Mouse (Mus musculus) heart, embryonic 12.5 days (tissue): Measurements from ENCODE around the gene Ncoa4. TPM values are rescaled to one million over a fixed set of nuclear protein-coding genes. Genes with fewer than 3 reads are reported as not detected.
A peak's percentile ranks its signal among the peaks of the same experiment; 100 is the strongest.
"Not testable (repeated sequence)": the region's sequence is repeated elsewhere in the genome, so short reads cannot be mapped to it uniquely, and the experiment has no call there.

Experiments used
- ATAC-seq: fragments of 200-750 bp; cut with Nextera tagmentation; 2 replicates; pipeline ENCODE4 v1.8.0; 2017; ENCODE audit warnings: moderate TSS enrichment, moderate library complexity; ENCODE audit not compliant: insufficient number of reproducible peaks, low FRiP score
- H3K27ac ChIP-seq: fragments of 300-500 bp; sonication (generic); 2 replicates; pipeline ENCODE4 v1.5.1; 2016; ENCODE audit warnings: mild to moderate bottlenecking, moderate library complexity; ENCODE audit not compliant: poor library complexity, severe bottlenecking
- H3K27me3 ChIP-seq: fragments of 300-500 bp; sonication (generic); replicated peaks from 2 replicates; pipeline ENCODE4 v1.6.1; 2016; ENCODE audit warnings: mild to moderate bottlenecking, moderate library complexity
- H3K36me3 ChIP-seq: fragments of 300-500 bp; sonication (generic); 2 replicates; pipeline ENCODE4 v1.6.1; 2016; ENCODE audit warnings: mild to moderate bottlenecking, moderate library complexity
- H3K4me1 ChIP-seq: fragments of 300-500 bp; sonication (generic); replicated peaks from 2 replicates; pipeline ENCODE4 v1.6.1; 2016; ENCODE audit warnings: mild to moderate bottlenecking
- H3K4me2 ChIP-seq: fragments of 300-500 bp; sonication (generic); 2 replicates; pipeline ENCODE4 v1.6.1; 2016; ENCODE audit warnings: mild to moderate bottlenecking, moderate library complexity
- H3K4me3 ChIP-seq: fragments of 300-500 bp; sonication (generic); 2 replicates; pipeline ENCODE4 v1.5.1; 2016; ENCODE audit warnings: mild to moderate bottlenecking
- H3K9ac ChIP-seq: fragments of 300-500 bp; sonication (generic); 2 replicates; pipeline ENCODE4 v1.6.1; 2016; ENCODE audit warnings: mild to moderate bottlenecking, moderate library complexity
- H3K9me3 ChIP-seq: fragments of 300-500 bp; sonication (generic); replicated peaks from 2 replicates; pipeline ENCODE4 v1.6.1; 2016; ENCODE audit warnings: mild to moderate bottlenecking, moderate library complexity
- WGBS: fragments of 180-500 bp; shearing (Covaris S2); methylation state at CpG from one replicate; pipeline ENCODE4 v1.1.7; 2016; 5-methylcytosine and 5-hydroxymethylcytosine counted together
- polyA plus RNA-seq: library from polyadenylated mRNA; unstranded; fragments of >200 nt; fragmentation: Nextera tagmentation; extraction: Ambion mirVana; gene quantifications from 2 replicates; pipeline ENCODE4 v1.2.1, GENCODE M21; 2016

The Ncoa4 gene
- polyA plus RNA-seq, 1 experiment from 2014 or later: 146 TPM

- WGBS: 82% methylated on average over 2 of the region's 2 CpGs
- Histone ChIP-seq H3K27me3 (no peaks in the 10 kb centered on the region), H3K4me1 (no peaks in the 10 kb centered on the region), H3K4me2 (no peak overlapping the region), H3K36me3 (peaks cover 41% of the 10 kb centered on the region), H3K27ac (no peak overlapping the region), H3K9me3 (no peaks in the 10 kb centered on the region), H3K4me3 (no peak overlapping the region), H3K9ac (no peak overlapping the region)
- peak; percentile 61; the same call in 1 of the 2 replicates for ATAC-seq
Observed at GRCm38 (mm10) chr14:32175310-32175709, 15.6 kb downstream of the Ncoa4 start.

- H3K36me3 ChIP-seq: peaks cover 46% of the 10 kb centered on the region
- H3K9ac ChIP-seq, H3K4me1 ChIP-seq, H3K4me2 ChIP-seq, H3K4me3 ChIP-seq, H3K9me3 ChIP-seq, ATAC-seq, H3K27ac ChIP-seq, H3K27me3 ChIP-seq: not testable (repeated sequence)
- WGBS: 80% methylated on average over 5 of the region's 5 CpGs
Observed at GRCm38 (mm10) chr14:32176590-32176989, 16.9 kb downstream of the Ncoa4 start.

- Histone ChIP-seq H3K9ac (no peak overlapping the region), H3K36me3 (peaks cover 51% of the 10 kb centered on the region), H3K27ac (no peak overlapping the region), H3K4me1 (no peaks in the 10 kb centered on the region), H3K4me3 (no peak overlapping the region), H3K9me3 (no peaks in the 10 kb centered on the region), H3K4me2 (no peak overlapping the region), H3K27me3 (no peaks in the 10 kb centered on the region)
- WGBS: 76% methylated on average over 10 of the region's 10 CpGs
- ATAC-seq: no peak
Observed at GRCm38 (mm10) chr14:32179393-32180195, 19.9 kb downstream of the Ncoa4 start.

GRCm38 (mm10) chr14:32180861-32181260, 21.2 kb downstream of the Ncoa4 start:
- Histone ChIP-seq H3K27me3 (no peaks in the 10 kb centered on the region), H3K4me1 (no peaks in the 10 kb centered on the region), H3K27ac (no peak overlapping the region), H3K4me2 (no peak overlapping the region), H3K9ac (no peak overlapping the region), H3K36me3 (peaks cover 54% of the 10 kb centered on the region), H3K9me3 (no peaks in the 10 kb centered on the region), H3K4me3 (no peak overlapping the region)
- ATAC-seq: no peak
- WGBS: 85% methylated on average over 6 of the region's 6 CpGs

- Histone ChIP-seq H3K4me2 (no peak overlapping the region), H3K36me3 (peaks cover 78% of the 10 kb centered on the region), H3K27ac (no peak overlapping the region), H3K4me1 (no peaks in the 10 kb centered on the region), H3K9me3 (no peaks in the 10 kb centered on the region), H3K27me3 (no peaks in the 10 kb centered on the region), H3K4me3 (no peak overlapping the region), H3K9ac (no peak overlapping the region)
- no peak for ATAC-seq
- 97% methylated on average over 4 of the region's 4 CpGs for WGBS
Observed at GRCm38 (mm10) chr14:32183846-32184245, 24.2 kb downstream of the Ncoa4 start.

- H3K4me2 ChIP-seq: no peak overlapping the region
- peaks cover 67% of the 10 kb centered on the region for H3K36me3 ChIP-seq
- H3K9me3 ChIP-seq: no peaks in the 10 kb centered on the region
- H3K4me3 ChIP-seq: no peak overlapping the region
- H3K27me3 ChIP-seq: no peaks in the 10 kb centered on the region
- ATAC-seq: no peak
- no peak overlapping the region for H3K27ac ChIP-seq
- H3K9ac ChIP-seq: no peak overlapping the region
- 0 out of 2 replicates have a peak, but pooled peaks cover 3% of the 10 kb centered on the region for H3K4me1 ChIP-seq
- WGBS: 80% methylated on average over 6 of the region's 6 CpGs
Observed at GRCm38 (mm10) chr14:32190627-32191391, 31.1 kb downstream of the Ncoa4 start.

- 0 out of 2 replicates have a peak, but pooled peaks cover 3% of the 10 kb centered on the region for H3K4me1 ChIP-seq
- no peak overlapping the region for H3K27ac ChIP-seq
- no peaks in the 10 kb centered on the region for H3K27me3 ChIP-seq
- H3K4me3 ChIP-seq: no peak overlapping the region
- 60% methylated on average over 5 of the region's 5 CpGs for WGBS
- H3K9me3 ChIP-seq: no peaks in the 10 kb centered on the region
- H3K4me2 ChIP-seq: no peak overlapping the region
- ATAC-seq: no peak
- peaks cover 66% of the 10 kb centered on the region for H3K36me3 ChIP-seq
- no peak overlapping the region for H3K9ac ChIP-seq
Observed at GRCm38 (mm10) chr14:32191926-32192325, 32.3 kb downstream of the Ncoa4 start.

GRCm38 (mm10) chr14:32192437-32192836, 32.8 kb downstream of the Ncoa4 start:
- Histone ChIP-seq H3K27ac (no peak overlapping the region), H3K9me3 (no peaks in the 10 kb centered on the region), H3K4me1 (0 out of 2 replicates have a peak, but pooled peaks cover 3% of the 10 kb centered on the region), H3K9ac (no peak overlapping the region), H3K4me3 (no peak overlapping the region), H3K4me2 (no peak overlapping the region), H3K27me3 (no peaks in the 10 kb centered on the region), H3K36me3 (peaks cover 65% of the 10 kb centered on the region)
- ATAC-seq: no peak
- 42% methylated on average over 3 of the region's 3 CpGs for WGBS

GRCm38 (mm10) chr14:32193557-32193956, 33.9 kb downstream of the Ncoa4 start:
- not testable (repeated sequence) for ATAC-seq, H3K4me1 ChIP-seq, H3K27ac ChIP-seq, H3K4me3 ChIP-seq, H3K27me3 ChIP-seq, H3K4me2 ChIP-seq, H3K9ac ChIP-seq, H3K9me3 ChIP-seq
- WGBS: 79% methylated on average over 5 of the region's 5 CpGs
- H3K36me3 ChIP-seq: peaks cover 63% of the 10 kb centered on the region

GRCm38 (mm10) chr14:32201354-32201753, 41.7 kb downstream of the Ncoa4 start:
- H3K4me3 ChIP-seq: peak overlapping the region; percentile 81
- WGBS: 0% methylated on average over 26 of the region's 26 CpGs
- peak; percentile 37; the same call in 1 of the 2 replicates for ATAC-seq
- H3K4me1 ChIP-seq: peaks cover 21% of the 10 kb centered on the region
- H3K9ac ChIP-seq: peak overlapping the region; percentile 91
- peak overlapping the region; percentile 69; the same call in 1 of the 2 replicates for H3K27ac ChIP-seq
- peaks cover 5% of the 10 kb centered on the region; the same call in 1 of the 2 replicates for H3K9me3 ChIP-seq
- H3K4me2 ChIP-seq: peak overlapping the region; percentile 80
- H3K27me3 ChIP-seq: no peaks in the 10 kb centered on the region
- peaks cover 28% of the 10 kb centered on the region for H3K36me3 ChIP-seq

- Histone ChIP-seq H3K4me2 (peak within 1 kb of the TSS; percentile 88), H3K9me3 (peaks cover 5% of the 10 kb centered on the region; the same call in 1 of the 2 replicates), H3K27me3 (no peaks in the 10 kb centered on the region), H3K9ac (peak within 1 kb of the TSS; percentile 91), H3K36me3 (peaks cover 25% of the 10 kb centered on the region), H3K4me1 (peaks cover 21% of the 10 kb centered on the region), H3K27ac (peak within 1 kb of the TSS; percentile 69), H3K4me3 (peak within 1 kb of the TSS; percentile 81)
- WGBS: under 1% methylated on average over 76 of the region's 77 CpGs
- ATAC-seq: peak; percentile 91
Observed at GRCm38 (mm10) chr14:32201791-32202451, 42.3 kb downstream of the Ncoa4 start, which contains the start of the genes Timm23 and Parg. Gene Timm23 (minus strand): TSS chr14:32201898. Gene Parg (plus strand): TSS chr14:32201949.
